Mouse (Mus musculus): ENCODE measurements around the gene Polg2. TPM values are rescaled to one million over a fixed set of nuclear protein-coding genes. Genes with fewer than 3 reads are reported as not detected.
"Not testable (repeated sequence)": the region's sequence is repeated elsewhere in the genome, so short reads cannot be mapped to it uniquely, and the experiment has no call there.

Gene Polg2
- polyA plus RNA-seq, 1 experiment from 2014 or later = 12.6 TPM

DNA sequence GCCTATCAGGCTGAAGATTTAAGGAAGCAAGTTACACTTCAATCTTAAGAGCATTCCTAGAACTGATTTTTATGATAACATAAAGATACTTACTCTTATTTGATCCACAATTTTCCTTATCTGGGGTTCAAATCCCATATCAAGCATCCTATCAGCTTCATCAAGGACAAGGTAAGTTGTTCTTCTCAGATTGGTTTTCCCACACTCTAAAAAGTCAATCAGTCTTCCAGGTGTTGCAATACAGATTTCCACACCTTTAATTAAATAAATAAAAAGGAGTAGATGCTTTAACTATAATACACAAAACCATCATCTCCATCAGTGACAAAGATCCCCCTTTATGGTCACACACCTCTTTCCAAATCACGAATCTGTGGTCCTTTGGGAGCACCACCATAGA is 5.7 kb upstream of the Polg2 start:
- H3K4me3 ChIP-seq (ENCODE audit: low read length) = no peak overlapping the region
- H3K4me2 ChIP-seq (ENCODE audit: low read depth, low read length) = no peak overlapping the region
- no peak for ATAC-seq
- no peak overlapping the region for H3K9ac ChIP-seq (ENCODE audit: low read depth, low read length)
- peaks cover 10% of the 10 kb centered on the region for H3K36me3 ChIP-seq (ENCODE audit: control insufficient read depth, insufficient read depth, low read length)
- 71% methylated on average over 1 of the region's 1 CpGs for WGBS
- H3K9me3 ChIP-seq (ENCODE audit: control insufficient read depth, low read length) = no peaks in the 10 kb centered on the region
- no peaks in the 10 kb centered on the region for H3K27me3 ChIP-seq (replicated peaks; ENCODE audit: control insufficient read depth, insufficient read depth, low read length)
- no peak overlapping the region for H3K27ac ChIP-seq (ENCODE audit: low read length)
- H3K4me1 ChIP-seq (ENCODE audit: control insufficient read depth, insufficient read depth, low read length) = peaks cover 10% of the 10 kb centered on the region

DNA sequence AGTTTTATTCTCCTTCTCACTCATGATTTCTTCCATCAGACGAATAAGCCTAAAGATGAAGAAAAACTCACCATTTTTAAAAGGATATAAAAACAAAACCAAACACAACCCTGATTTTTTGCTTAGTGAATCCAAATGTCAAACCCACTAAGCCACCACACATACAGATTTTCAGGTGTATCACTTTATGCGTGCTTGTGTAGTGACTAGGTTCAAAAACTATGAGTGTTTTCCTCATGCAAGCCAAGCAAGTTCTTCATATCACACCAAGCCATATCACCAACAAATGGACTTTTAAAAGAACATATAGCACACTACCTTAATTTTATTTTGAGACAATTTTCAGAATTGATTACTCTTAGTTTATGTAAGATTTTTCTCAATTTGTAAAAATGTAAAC is 5.1 kb upstream of the Polg2 start:
- WGBS = 82% methylated on average over 2 of the region's 2 CpGs
- Histone ChIP-seq H3K9me3 (ENCODE audit: control insufficient read depth, low read length) (no peaks in the 10 kb centered on the region), H3K4me2 (ENCODE audit: low read depth, low read length) (no peak overlapping the region), H3K4me3 (ENCODE audit: low read length) (no peak overlapping the region), H3K27me3 (replicated peaks; ENCODE audit: control insufficient read depth, insufficient read depth, low read length) (no peaks in the 10 kb centered on the region), H3K36me3 (ENCODE audit: control insufficient read depth, insufficient read depth, low read length) (peaks cover 10% of the 10 kb centered on the region), H3K9ac (ENCODE audit: low read depth, low read length) (no peak overlapping the region), H3K27ac (ENCODE audit: low read length) (no peak overlapping the region), H3K4me1 (ENCODE audit: control insufficient read depth, insufficient read depth, low read length) (peaks cover 12% of the 10 kb centered on the region)
- ATAC-seq = no peak

DNA sequence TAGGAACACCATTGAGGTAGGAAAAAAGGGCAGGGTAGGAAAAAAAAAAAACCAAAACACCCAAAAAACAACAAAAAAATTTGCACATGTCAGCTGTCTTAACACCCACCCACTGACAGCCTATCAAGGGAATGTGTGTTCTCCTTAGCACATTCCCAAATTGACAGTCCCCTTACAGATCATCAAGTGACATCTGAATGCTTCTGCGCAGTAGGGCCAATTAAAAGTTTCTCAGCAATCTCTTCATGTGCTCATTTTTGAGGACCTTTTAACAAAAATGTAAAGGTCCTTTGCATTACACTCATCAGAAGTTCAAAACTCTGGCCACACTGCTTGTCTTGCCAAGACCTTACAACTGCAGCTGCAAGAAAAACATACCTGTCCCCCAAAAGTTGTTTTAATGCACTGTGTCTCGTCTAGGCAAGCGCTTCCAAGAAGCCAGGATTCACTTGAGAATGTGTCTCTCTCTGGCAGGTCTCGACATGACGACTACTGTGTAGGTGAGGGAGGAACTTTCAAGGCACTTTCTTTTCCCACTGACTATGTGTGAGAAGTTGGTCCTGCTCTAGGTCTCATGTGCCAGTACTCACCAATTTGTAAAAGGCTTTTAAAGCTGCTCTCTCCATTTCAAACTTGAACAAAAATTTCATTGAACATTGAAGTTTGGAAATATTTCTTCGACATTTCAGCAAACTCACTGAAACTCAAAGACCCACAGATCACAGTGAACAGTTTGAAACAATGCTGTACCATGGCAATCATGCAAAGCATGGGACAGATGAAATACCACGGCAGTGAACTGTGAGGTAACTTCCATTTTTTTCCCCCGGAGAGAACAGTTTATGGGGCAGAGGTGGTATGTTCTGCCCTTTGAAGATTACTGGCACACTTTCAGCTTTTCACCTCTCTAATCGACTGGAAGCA is 3.8 kb upstream of the Polg2 start:
- Histone ChIP-seq H3K27me3 (replicated peaks; ENCODE audit: control insufficient read depth, insufficient read depth, low read length) (no peaks in the 10 kb centered on the region), H3K9ac (ENCODE audit: low read depth, low read length) (no peak overlapping the region), H3K4me1 (ENCODE audit: control insufficient read depth, insufficient read depth, low read length) (peaks cover 12% of the 10 kb centered on the region), H3K4me2 (ENCODE audit: low read depth, low read length) (no peak overlapping the region), H3K27ac (ENCODE audit: low read length) (no peak overlapping the region), H3K4me3 (ENCODE audit: low read length) (no peak overlapping the region), H3K9me3 (ENCODE audit: control insufficient read depth, low read length) (no peaks in the 10 kb centered on the region), H3K36me3 (ENCODE audit: control insufficient read depth, insufficient read depth, low read length) (peaks cover 10% of the 10 kb centered on the region)
- ATAC-seq = no peak
- WGBS = 80% methylated on average over 9 of the region's 9 CpGs

DNA sequence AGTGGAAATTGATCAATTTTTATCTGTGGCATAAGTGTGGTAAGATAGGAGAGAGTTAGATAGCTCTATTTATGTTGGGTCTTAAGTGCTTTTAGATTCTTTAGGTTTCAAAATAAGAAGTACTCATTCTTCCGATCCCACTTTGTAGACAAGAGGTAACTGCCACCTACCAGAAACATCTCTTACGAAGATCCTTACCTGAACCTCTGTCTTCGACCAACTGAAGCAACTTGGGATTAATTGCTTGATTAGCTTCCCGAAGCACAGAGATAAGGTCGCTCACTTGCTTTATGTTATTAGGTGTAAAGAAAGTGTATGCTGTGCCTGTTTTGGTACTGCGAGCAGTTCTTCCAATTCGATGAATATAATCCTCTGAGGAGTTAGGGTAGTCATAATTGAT is 2.9 kb upstream of the Polg2 start:
- WGBS = 81% methylated on average over 7 of the region's 7 CpGs
- ATAC-seq = not testable (repeated sequence)
- peaks cover 10% of the 10 kb centered on the region for H3K36me3 ChIP-seq (ENCODE audit: control insufficient read depth, insufficient read depth, low read length)

DNA sequence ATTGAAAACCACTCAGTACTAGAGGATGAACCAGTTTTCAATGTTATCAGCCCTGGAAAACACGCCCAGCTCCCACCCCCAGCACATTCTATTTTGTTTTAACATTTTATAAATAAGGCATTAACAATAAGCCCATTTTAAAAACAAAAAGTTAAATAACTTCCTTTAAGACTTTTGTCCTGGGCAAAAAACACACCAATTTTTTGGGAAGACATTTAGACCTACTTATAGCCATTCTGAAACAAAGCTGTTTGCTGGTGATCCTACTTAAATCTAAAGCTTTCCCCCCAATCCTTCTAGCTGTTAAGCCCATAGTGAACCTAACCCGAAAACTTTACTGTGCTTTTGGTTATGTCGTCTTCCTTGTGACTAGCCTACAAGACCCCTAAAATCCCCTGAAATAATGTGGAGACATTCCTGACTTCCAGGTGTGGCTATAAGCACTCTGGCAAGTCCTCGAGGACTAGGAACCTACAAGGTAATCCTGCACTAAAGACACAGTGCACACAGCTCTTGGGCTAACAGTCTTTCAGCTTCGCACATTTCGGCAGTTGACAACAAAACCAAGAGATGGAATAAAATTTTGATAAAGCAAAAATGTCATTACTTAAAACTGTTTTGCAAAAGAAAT is 1.4 kb upstream of the Polg2 start:
- WGBS = 71% methylated on average over 6 of the region's 6 CpGs
- peaks cover 19% of the 10 kb centered on the region for H3K4me1 ChIP-seq (ENCODE audit: control insufficient read depth, insufficient read depth, low read length)

More for the DNA sequence above, 2.9 kb upstream of the Polg2 start:
- not testable (repeated sequence) for H3K9ac ChIP-seq (ENCODE audit: low read depth, low read length); H3K4me2 ChIP-seq (ENCODE audit: low read depth, low read length); H3K9me3 ChIP-seq (ENCODE audit: control insufficient read depth, low read length); H3K4me3 ChIP-seq (ENCODE audit: low read length); H3K27me3 ChIP-seq (replicated peaks; ENCODE audit: control insufficient read depth, insufficient read depth, low read length); H3K27ac ChIP-seq (ENCODE audit: low read length)
- peaks cover 18% of the 10 kb centered on the region for H3K4me1 ChIP-seq (ENCODE audit: control insufficient read depth, insufficient read depth, low read length)

DNA sequence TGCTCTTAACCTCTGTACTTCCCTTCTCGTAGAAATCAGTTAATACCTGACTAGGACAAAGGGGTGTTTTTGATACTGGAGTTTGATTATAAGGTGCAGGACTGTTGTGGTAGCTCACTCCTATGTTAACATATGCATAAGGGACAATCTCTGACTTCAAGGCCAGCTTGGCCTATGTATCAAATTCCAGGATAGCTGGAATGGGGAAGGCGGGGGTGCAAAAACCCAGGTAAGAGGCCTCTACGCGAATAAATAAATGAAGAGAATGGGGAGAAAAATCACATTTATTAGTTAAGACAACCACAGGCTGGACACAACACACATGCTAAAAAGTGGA is 720 bp upstream of the Polg2 start:
- H3K9ac ChIP-seq (ENCODE audit: low read depth, low read length) = no peak overlapping the region
- H3K27me3 ChIP-seq (replicated peaks; ENCODE audit: control insufficient read depth, insufficient read depth, low read length) = no peaks in the 10 kb centered on the region
- ATAC-seq = no peak
- H3K4me1 ChIP-seq (ENCODE audit: control insufficient read depth, insufficient read depth, low read length) = peaks cover 18% of the 10 kb centered on the region
- peaks cover 12% of the 10 kb centered on the region for H3K36me3 ChIP-seq (ENCODE audit: control insufficient read depth, insufficient read depth, low read length)
- peak overlapping the region; percentile 99 for H3K27ac ChIP-seq (ENCODE audit: low read length)
- H3K9me3 ChIP-seq (ENCODE audit: control insufficient read depth, low read length) = no peaks in the 10 kb centered on the region
- H3K4me2 ChIP-seq (ENCODE audit: low read depth, low read length) = peak overlapping the region; percentile 57
- 0 out of 2 replicates have a peak overlapping the region, but pooled peaks have one; percentile 9 for H3K4me3 ChIP-seq (ENCODE audit: low read length)
- WGBS = 63% methylated on average over 4 of the region's 4 CpGs

More for the DNA sequence above, 1.4 kb upstream of the Polg2 start:
- Histone ChIP-seq H3K9me3 (ENCODE audit: control insufficient read depth, low read length) (no peaks in the 10 kb centered on the region), H3K9ac (ENCODE audit: low read depth, low read length) (no peak overlapping the region), H3K4me3 (ENCODE audit: low read length) (no peak overlapping the region), H3K4me2 (ENCODE audit: low read depth, low read length) (no peak overlapping the region), H3K36me3 (ENCODE audit: control insufficient read depth, insufficient read depth, low read length) (peaks cover 14% of the 10 kb centered on the region), H3K27ac (ENCODE audit: low read length) (peak overlapping the region; percentile 57), H3K27me3 (replicated peaks; ENCODE audit: control insufficient read depth, insufficient read depth, low read length) (no peaks in the 10 kb centered on the region)
- no peak for ATAC-seq

DNA sequence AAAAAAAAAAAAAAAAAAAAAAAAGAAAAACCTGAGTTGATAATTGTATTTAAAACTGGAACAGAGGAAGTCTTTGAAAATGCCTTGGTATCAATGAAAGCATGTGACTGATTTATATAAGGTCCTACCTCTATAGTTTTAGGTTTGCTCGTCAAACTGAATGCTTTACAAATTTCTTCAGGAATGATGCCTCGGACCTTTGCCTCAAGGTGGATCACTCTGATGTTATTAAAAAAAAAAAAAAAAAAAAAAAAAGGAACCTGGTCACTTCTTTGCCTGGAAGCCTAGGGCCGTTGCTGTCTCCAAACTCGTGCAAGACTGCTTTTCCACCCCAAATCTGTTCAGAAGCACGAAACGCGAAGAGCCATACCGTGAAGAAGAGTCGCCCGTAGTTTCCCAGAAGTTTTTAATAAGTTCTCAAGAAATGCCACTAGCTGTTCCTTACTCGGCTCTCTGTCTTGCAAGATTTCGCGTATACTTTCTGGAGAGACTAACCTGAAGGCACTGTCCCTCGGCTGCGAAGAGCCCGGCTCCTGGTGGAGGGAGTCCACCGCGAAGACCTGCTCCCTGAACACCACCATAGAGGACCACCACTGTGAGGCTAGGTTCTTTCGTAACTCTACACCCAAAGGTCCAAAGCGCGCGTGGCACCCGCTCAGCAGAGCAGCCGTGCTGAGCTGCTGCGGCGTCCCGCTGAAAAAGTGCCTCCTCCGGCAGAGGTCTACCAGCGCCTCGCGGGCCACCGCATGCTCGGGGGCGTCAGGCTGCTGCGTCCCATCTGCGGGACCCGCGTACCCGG is 549 bp downstream of the Polg2 start:
- Histone ChIP-seq H3K27ac (ENCODE audit: low read length) (peak overlapping the region; percentile 99), H3K4me3 (ENCODE audit: low read length) (peak overlapping the region; percentile 92), H3K9ac (ENCODE audit: low read depth, low read length) (peak overlapping the region; percentile 97), H3K36me3 (ENCODE audit: control insufficient read depth, insufficient read depth, low read length) (peaks cover 12% of the 10 kb centered on the region), H3K4me2 (ENCODE audit: low read depth, low read length) (peak overlapping the region; percentile 57), H3K9me3 (ENCODE audit: control insufficient read depth, low read length) (no peaks in the 10 kb centered on the region), H3K27me3 (replicated peaks; ENCODE audit: control insufficient read depth, insufficient read depth, low read length) (no peaks in the 10 kb centered on the region), H3K4me1 (ENCODE audit: control insufficient read depth, insufficient read depth, low read length) (peaks cover 16% of the 10 kb centered on the region; the same call in 1 of the 2 replicates)
- peak; percentile 76 for ATAC-seq
- WGBS = 2% methylated on average over 39 of the region's 39 CpGs

DNA sequence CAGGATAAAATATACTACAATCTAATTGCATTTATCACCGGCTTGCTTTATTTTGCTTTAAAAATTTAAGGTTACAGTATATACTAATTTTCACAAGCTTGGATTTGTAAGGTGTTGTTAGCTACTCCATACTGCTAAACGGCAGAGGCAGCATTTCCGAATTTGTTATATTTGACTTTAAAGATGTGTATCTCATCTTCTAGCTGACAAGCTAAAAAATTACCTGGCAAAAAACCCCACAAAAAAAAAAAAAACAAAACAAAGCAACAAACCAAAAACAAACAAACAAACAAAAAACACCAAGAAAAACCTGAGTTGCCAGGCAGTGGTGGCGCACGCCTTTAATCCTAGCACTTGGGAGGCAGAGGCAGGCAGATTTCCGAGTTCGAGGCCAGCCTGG is 1.2 kb downstream of the Polg2 start:
- peak overlapping the region; percentile 57; the same call in 1 of the 2 replicates for H3K4me2 ChIP-seq (ENCODE audit: low read depth, low read length)
- H3K4me3 ChIP-seq (ENCODE audit: low read length) = peak overlapping the region; percentile 92

DNA sequence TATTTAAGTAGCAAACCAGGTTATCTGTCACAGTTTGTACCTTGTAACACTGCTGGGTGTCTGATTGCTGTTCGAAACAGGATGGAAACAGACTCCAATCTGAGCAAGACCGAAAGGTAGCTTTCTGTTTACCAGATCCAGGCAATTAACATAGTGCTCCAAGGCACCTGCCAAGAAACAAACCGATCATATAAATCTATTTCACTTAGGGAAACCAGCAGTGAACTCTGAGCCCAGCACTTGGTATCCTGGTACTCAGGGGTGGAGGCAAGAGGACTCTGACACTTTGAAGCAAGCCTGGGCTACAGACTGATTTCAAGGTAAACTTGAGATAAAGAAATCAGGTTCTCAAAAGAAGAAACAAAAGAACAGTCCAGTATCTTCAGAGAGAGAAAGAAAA is 1.9 kb downstream of the Polg2 start:
- H3K27ac ChIP-seq (ENCODE audit: low read length) = peak overlapping the region; percentile 90
- WGBS = 69% methylated on average over 3 of the region's 3 CpGs
- H3K36me3 ChIP-seq (ENCODE audit: control insufficient read depth, insufficient read depth, low read length) = peaks cover 13% of the 10 kb centered on the region

More for the DNA sequence above, 1.2 kb downstream of the Polg2 start:
- ATAC-seq = no peak
- no peaks in the 10 kb centered on the region for H3K9me3 ChIP-seq (ENCODE audit: control insufficient read depth, low read length)
- 90% methylated on average over 7 of the region's 7 CpGs for WGBS
- H3K27me3 ChIP-seq (replicated peaks; ENCODE audit: control insufficient read depth, insufficient read depth, low read length) = no peaks in the 10 kb centered on the region
- H3K27ac ChIP-seq (ENCODE audit: low read length) = 0 out of 2 replicates have a peak overlapping the region, but pooled peaks have one; percentile 2
- peaks cover 15% of the 10 kb centered on the region for H3K36me3 ChIP-seq (ENCODE audit: control insufficient read depth, insufficient read depth, low read length)
- peaks cover 16% of the 10 kb centered on the region; the same call in 1 of the 2 replicates for H3K4me1 ChIP-seq (ENCODE audit: control insufficient read depth, insufficient read depth, low read length)
- H3K9ac ChIP-seq (ENCODE audit: low read depth, low read length) = no peak overlapping the region

More for the DNA sequence above, 1.9 kb downstream of the Polg2 start:
- H3K4me1 ChIP-seq (ENCODE audit: control insufficient read depth, insufficient read depth, low read length) = peaks cover 16% of the 10 kb centered on the region; the same call in 1 of the 2 replicates
- H3K9me3 ChIP-seq (ENCODE audit: control insufficient read depth, low read length) = no peaks in the 10 kb centered on the region
- peak overlapping the region; percentile 25 for H3K4me3 ChIP-seq (ENCODE audit: low read length)
- H3K9ac ChIP-seq (ENCODE audit: low read depth, low read length) = peak overlapping the region; percentile 33; the same call in 1 of the 2 replicates
- peak; percentile 54 for ATAC-seq
- peak overlapping the region; percentile 27 for H3K4me2 ChIP-seq (ENCODE audit: low read depth, low read length)
- no peaks in the 10 kb centered on the region for H3K27me3 ChIP-seq (replicated peaks; ENCODE audit: control insufficient read depth, insufficient read depth, low read length)

Data from intestine, embryonic 16.5 days (tissue).